Mouse (Mus musculus) left cerebral cortex, postnatal 14 days (tissue): ENCODE results near the gene Fam189a1. TPM values are rescaled to one million over a fixed set of nuclear protein-coding genes. Genes with fewer than 3 reads are reported as not detected.
A peak's percentile ranks its signal among the peaks of the same experiment; 100 is the strongest.

Source experiments
- DNase-seq, 2 experiments: peaks; one replicate each; pipeline ENCODE4 v3.0.0; 2021 to 2022; ENCODE audit warnings: low spot score in 2 of 2, mixed read lengths in 1 of 2
- intact Hi-C: fragments of 180-260 bp; cut with DNase I; formaldehyde crosslinking; loops from one replicate; pipeline ENCODE4 v1.15.1; 2025
- total RNA-seq, 2 experiments: library from RNA; stranded (reverse); gene quantifications; 2 replicates each; pipeline ENCODE4 v1.2.3; 2021

Fam189a1 gene
- total RNA-seq, 2 experiments from 2014 or later: 58.1 to 61.7 TPM

- intact Hi-C loops: no loop called here
- DNase-seq: peak; percentile 55 to 77
Observed at GRCm38 (mm10) chr7:64779501-64779900, 376.9 kb downstream of the Fam189a1 start.

GRCm38 (mm10) chr7:64776708-64777489, 379.5 kb downstream of the Fam189a1 start:
- intact Hi-C loops: no loop called here
- peak in 1 of 2 experiments; percentile 38 for DNase-seq

GRCm38 (mm10) chr7:64773465-64773864, 382.9 kb downstream of the Fam189a1 start:
- intact Hi-C loops: no loop called here
- no peak for DNase-seq

GRCm38 (mm10) chr7:64770779-64771390, 385.5 kb downstream of the Fam189a1 start:
- DNase-seq: no peak
- intact Hi-C loops: no loop called here

- DNase-seq: no peak
- intact Hi-C loops: no loop called here
Observed at GRCm38 (mm10) chr7:64769768-64770167, 386.6 kb downstream of the Fam189a1 start.

GRCm38 (mm10) chr7:64765595-64765994, 390.8 kb downstream of the Fam189a1 start:
- no peak for DNase-seq
- intact Hi-C loops: no loop called here

GRCm38 (mm10) chr7:64755141-64755540, 401.2 kb downstream of the Fam189a1 start:
- intact Hi-C loops: no loop called here
- no peak for DNase-seq

- intact Hi-C loops: no loop called here
- no peak for DNase-seq
Observed at GRCm38 (mm10) chr7:64754161-64754560, 402.2 kb downstream of the Fam189a1 start.

GRCm38 (mm10) chr7:64753678-64754077, 402.7 kb downstream of the Fam189a1 start:
- intact Hi-C loops: no loop called here
- no peak for DNase-seq

- DNase-seq: peak; percentile 64 to 69
- intact Hi-C loops: no loop called here
Observed at GRCm38 (mm10) chr7:64752133-64752532, 404.2 kb downstream of the Fam189a1 start.

- DNase-seq: peak; percentile 68 to 83
- intact Hi-C loops: no loop called here
Observed at GRCm38 (mm10) chr7:64751465-64751864, 404.9 kb downstream of the Fam189a1 start.

- peak in 1 of 2 experiments; percentile 55 for DNase-seq
- intact Hi-C loops: loop anchor here (5.0 kb wide), 3 partner anchors 241 to 576 kb away; partner anchors contain the start of genes Apba2, Mcee and Mphosph10
Observed at GRCm38 (mm10) chr7:64743610-64744009, 412.8 kb downstream of the Fam189a1 start.

- intact Hi-C loops: loop anchor here (5.0 kb wide), 3 partner anchors 239 to 574 kb away; partner anchors contain the start of genes Apba2, Mcee and Mphosph10
- peak; percentile 91 to 94 for DNase-seq
Observed at GRCm38 (mm10) chr7:64741333-64742307, 414.8 kb downstream of the Fam189a1 start.

GRCm38 (mm10) chr7:64739131-64739530, 417.2 kb downstream of the Fam189a1 start:
- no peak for DNase-seq
- intact Hi-C loops: loop anchor here (10.0 kb wide), 1 partner anchor 314 kb away; no protein-coding TSS in a partner anchor

- peak; percentile 69 to 77 for DNase-seq
- intact Hi-C loops: loop anchor here (5.0 to 10.0 kb wide), 2 partner anchors 227 to 305 kb away; partner anchors contain the start of gene Apba2
Observed at GRCm38 (mm10) chr7:64729785-64730184, 426.6 kb downstream of the Fam189a1 start.

- intact Hi-C loops: loop anchor here (5.0 kb wide), 1 partner anchor 227 kb away; the partner anchor contains the start of gene Apba2
- DNase-seq: no peak
Observed at GRCm38 (mm10) chr7:64728816-64729215, 427.6 kb downstream of the Fam189a1 start.

GRCm38 (mm10) chr7:64728181-64728591, 428.2 kb downstream of the Fam189a1 start:
- peak in 1 of 2 experiments; percentile 51 for DNase-seq
- intact Hi-C loops: loop anchor here (5.0 kb wide), 1 partner anchor 226 kb away; the partner anchor contains the start of gene Apba2

GRCm38 (mm10) chr7:64725967-64726695, 430.2 kb downstream of the Fam189a1 start:
- intact Hi-C loops: loop anchor here (5.0 kb wide), 1 partner anchor 224 kb away; the partner anchor contains the start of gene Apba2
- DNase-seq: no peak
